Mouse (Mus musculus) MEL (cell line): ENCODE measurements around the gene Scap.

ENCODE experiments used
- MXI1 ChIP-seq: IDR thresholded peaks from 2 replicates; pipeline ENCODE4 v1.6.1; 2011; ENCODE audit warnings: mild to moderate bottlenecking, low read depth, low read length, improper control_type of control experiment
- NRF1 ChIP-seq: IDR thresholded peaks from 2 replicates; pipeline ENCODE4 v1.6.1; 2014; ENCODE audit warnings: low read depth, mild to moderate bottlenecking, inconsistent platforms, low read length, improper control_type of control experiment, moderate library complexity; ENCODE audit not compliant: poor library complexity, insufficient read depth, severe bottlenecking
- UBTF ChIP-seq: IDR thresholded peaks from 2 replicates; pipeline ENCODE4 v1.6.1; 2012; ENCODE audit warnings: low read depth, mild to moderate bottlenecking, inconsistent platforms, low read length, improper control_type of control experiment, moderate library complexity, borderline replicate concordance; ENCODE audit not compliant: insufficient read depth

- no peak for TF ChIP-seq UBTF
- TF ChIP-seq NRF1 = no peak
- no peak for TF ChIP-seq MXI1
Observed at GRCm38 (mm10) chr9:110287321-110287924, 45.7 kb upstream of the Scap start.
